Mouse (Mus musculus) left cerebral cortex, adult 18-20 months (tissue): ENCODE results near the gene Aatf. TPM values are rescaled to one million over a fixed set of nuclear protein-coding genes. Genes with fewer than 3 reads are reported as not detected.
"Not testable (repeated sequence)": the region's sequence is repeated elsewhere in the genome, so short reads cannot be mapped to it uniquely, and the experiment has no call there.

Experiments used
- DNase-seq, 2 experiments: peaks; one replicate each; pipeline ENCODE4 v3.0.0; 2021 to 2022; ENCODE audit warnings: low spot score in 2 of 2, mixed read lengths in 1 of 2
- total RNA-seq, 2 experiments: library from RNA; stranded (reverse); gene quantifications; 2 replicates each; pipeline ENCODE4 v1.2.3; 2021

Gene Aatf
- total RNA-seq, 2 experiments from 2014 or later, result 21.1 to 21.9 TPM

- DNase-seq, result no peak
Observed at GRCm38 (mm10) chr11:84442554-84443331, 70.6 kb downstream of the Aatf start.

- no peak for DNase-seq
Observed at GRCm38 (mm10) chr11:84440402-84440801, 72.9 kb downstream of the Aatf start.

DNA sequence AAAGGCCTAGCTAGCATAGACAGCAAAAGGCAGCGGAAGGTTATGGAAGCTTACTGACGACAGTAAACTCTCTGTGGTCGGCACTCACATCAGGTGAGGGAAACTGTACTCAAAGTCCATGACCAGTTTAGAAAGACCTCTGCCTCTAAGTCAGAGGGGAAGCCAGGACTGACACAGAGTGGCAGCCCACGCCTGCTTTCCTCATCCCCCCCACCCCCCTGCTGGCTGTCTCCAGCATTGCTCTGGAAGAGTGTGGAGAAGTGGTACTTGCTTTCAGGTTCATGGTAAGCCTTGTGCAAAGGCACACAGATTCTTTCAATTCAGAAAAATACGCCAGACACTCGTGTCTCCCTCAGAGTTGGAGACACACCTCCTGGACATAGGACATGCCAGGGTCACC, 78.4 kb downstream of the Aatf start:
- no peak for DNase-seq

GRCm38 (mm10) chr11:84430336-84430735, 83.0 kb downstream of the Aatf start:
- DNase-seq, result no peak

DNA sequence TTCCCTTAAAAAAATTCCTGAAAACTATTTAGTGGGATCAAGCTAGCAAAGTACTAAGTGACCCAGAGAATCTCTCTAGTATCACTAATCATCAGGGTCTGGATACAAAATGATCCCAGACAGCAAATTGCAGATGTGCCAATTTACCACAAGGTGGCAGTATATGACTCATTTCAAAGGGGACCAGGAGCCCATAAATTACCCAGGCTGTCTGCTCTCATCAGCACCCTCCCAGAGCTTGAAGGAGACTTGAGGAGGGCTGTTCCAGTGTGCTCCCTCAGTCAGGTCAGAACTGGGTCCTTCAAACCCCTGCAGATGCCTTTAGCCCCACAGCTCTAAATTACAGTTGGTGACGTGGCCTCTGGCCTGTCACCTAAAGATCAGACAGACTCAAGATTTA, 83.7 kb downstream of the Aatf start:
- DNase-seq, result no peak

DNA sequence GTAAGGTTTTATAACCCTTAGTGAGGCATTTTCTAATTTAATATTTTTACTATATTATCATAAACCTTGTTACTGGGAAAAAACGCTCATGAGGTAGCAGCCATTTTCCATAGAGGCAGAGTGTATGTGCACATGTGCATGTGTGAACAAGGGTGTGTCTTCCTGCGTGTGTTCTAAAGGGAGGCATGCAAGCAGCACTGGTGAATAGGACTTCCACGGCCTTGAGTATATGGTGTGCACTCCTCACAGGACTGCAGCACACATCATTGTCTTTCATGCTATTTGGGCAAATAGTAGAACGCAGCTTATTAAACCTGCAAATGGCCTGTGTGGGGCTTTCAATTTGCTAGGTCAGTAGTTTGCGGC, 86.7 kb downstream of the Aatf start:
- no peak for DNase-seq

- DNase-seq, result no peak
Observed at GRCm38 (mm10) chr11:84425736-84426632, 87.3 kb downstream of the Aatf start.

GRCm38 (mm10) chr11:84420779-84421178, 92.5 kb downstream of the Aatf start:
- no peak for DNase-seq

DNA sequence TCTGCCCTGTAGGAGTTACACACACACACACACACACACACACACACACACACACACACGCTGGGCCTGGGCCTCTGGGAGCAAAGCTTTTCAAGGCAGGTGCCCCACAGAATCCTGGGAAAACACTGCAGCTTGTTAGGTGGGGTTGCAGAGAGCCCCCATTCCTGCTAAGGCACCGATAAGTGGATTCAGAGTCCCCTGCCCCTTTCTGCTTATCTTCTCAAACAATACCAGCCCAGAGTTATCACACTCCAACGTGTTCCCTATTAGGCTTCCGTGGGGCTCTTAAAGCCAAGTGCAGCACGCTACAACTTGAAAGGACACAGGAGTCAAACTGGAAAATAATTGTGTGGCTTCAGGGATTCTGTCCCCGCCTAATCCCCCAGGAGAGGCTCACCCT, 100.2 kb downstream of the Aatf start:
- no peak for DNase-seq

- DNase-seq, result no peak
Observed at GRCm38 (mm10) chr11:84412201-84412934, 101.0 kb downstream of the Aatf start.

GRCm38 (mm10) chr11:84411642-84412018, 101.7 kb downstream of the Aatf start:
- DNase-seq, result no peak

DNA sequence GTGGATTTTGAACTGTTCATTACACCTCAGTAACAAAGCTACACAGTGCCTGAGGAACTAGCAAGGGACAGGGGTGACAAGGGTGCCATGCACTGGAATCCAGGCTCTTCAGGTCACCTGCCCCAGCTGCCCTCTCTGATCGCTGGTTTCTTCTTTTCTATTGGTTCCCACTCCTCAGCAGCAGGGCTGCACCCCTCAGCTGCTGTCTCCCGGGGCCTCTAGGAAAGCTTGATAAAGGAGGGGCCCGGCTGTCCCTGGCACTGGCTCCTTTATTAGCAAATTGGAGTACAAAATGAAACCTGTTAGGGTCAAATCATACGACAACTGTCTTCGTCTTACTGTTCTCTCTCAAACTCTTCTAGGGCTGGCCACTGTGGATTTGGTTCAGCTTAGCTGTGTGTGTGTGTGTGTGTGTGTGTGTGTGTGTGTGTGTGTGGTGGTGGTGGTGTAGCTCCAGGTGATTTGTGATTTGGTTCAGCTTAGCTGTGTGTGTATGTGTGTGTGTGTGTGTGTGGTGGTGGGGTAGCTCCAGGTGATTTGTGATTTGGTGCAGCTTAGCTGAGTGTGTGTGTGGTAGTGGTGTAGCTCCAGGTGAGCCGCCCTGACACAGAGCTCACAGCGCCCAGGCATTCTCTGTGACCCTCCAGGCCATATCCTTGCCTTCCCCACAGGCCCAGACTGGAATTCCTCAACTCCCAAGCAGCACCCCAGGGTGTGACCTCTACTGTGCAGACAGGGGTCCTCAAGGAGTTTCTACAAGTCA, 102.3 kb downstream of the Aatf start:
- no peak for DNase-seq

- DNase-seq, result no peak
Observed at GRCm38 (mm10) chr11:84410383-84410782, 102.9 kb downstream of the Aatf start.

- no peak for DNase-seq
Observed at GRCm38 (mm10) chr11:84406733-84407132, 106.6 kb downstream of the Aatf start.

GRCm38 (mm10) chr11:84395010-84395409, 118.3 kb downstream of the Aatf start:
- no peak for DNase-seq

- DNase-seq, result no peak
Observed at GRCm38 (mm10) chr11:84393571-84393970, 119.8 kb downstream of the Aatf start.

GRCm38 (mm10) chr11:84392066-84392465, 121.3 kb downstream of the Aatf start:
- not testable (repeated sequence) for DNase-seq

- no peak for DNase-seq
Observed at GRCm38 (mm10) chr11:84391126-84391525, 122.2 kb downstream of the Aatf start.

- DNase-seq, result no peak
Observed at GRCm38 (mm10) chr11:84389332-84389731, 124.0 kb downstream of the Aatf start.

GRCm38 (mm10) chr11:84383891-84384290, 129.4 kb downstream of the Aatf start:
- no peak for DNase-seq

DNA sequence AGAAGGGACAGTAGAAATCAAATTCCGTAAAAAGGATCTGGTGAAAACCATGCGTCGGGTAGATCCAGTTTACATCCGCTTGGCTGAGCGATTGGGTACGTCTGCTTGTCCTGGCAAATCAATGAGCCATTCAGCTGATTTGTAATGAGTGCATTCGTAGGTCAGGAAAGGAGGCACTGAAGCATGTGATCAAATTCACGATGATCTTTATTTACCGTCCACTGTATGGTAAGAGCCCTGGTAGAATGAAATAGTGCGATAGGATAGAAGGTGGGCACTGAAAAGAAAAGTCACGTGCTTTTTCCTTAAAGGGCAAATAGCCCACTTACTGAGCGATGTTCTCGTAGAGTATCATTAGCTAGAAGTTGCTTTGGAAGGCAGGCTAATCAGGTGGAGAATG, 130.9 kb downstream of the Aatf start:
- no peak for DNase-seq
